Mouse (Mus musculus): Measurements from ENCODE around the gene Wdr66. TPM values are rescaled to one million over a fixed set of nuclear protein-coding genes. Genes with fewer than 3 reads are reported as not detected.
A peak's percentile ranks its signal among the peaks of the same experiment; 100 is the strongest.

Gene Wdr66
- polyA plus RNA-seq, 1 experiment from 2014 or later, result 0.21 TPM

DNA sequence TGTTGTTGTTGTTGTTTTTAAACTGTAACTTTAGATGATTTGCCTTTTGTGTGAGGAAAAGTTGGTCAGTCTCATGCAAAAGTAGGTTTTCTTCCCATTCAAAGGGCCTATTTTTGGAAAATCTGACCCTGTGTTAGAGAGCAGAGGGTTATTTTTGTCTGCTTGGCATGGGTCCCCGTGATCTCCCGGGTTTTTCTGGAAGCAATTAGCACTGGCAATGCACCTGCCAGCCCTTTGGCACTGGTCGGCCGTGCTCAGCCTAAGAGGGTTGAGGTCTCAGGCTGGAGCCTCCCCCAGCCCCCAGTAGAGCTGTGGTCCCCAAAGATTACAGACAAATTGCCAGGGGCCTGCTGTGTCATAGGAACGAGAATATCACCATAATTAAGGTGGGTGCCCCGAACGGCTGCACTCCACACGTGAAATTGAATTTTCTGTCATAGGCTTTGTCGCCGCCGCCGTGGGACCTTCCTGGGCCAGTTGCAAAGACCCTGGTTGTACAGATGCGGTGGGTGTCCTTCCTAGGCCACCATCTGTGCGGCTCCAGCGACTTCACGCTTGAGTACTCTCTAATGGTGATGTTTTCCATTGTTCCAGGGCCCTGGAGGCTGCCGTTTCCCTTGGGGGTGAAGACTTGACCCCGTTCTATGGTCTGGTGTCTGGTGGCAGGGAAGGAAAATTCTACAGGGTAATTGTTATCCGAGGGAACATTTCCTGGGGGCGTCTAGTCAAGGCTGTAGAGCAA lies 50.0 kb downstream of the Wdr66 start:
- 79% methylated on average over 20 of the region's 20 CpGs for WGBS (ENCODE audit: insufficient replicate concordance)
- no peak for DNase-seq
- no peak for ATAC-seq

DNA sequence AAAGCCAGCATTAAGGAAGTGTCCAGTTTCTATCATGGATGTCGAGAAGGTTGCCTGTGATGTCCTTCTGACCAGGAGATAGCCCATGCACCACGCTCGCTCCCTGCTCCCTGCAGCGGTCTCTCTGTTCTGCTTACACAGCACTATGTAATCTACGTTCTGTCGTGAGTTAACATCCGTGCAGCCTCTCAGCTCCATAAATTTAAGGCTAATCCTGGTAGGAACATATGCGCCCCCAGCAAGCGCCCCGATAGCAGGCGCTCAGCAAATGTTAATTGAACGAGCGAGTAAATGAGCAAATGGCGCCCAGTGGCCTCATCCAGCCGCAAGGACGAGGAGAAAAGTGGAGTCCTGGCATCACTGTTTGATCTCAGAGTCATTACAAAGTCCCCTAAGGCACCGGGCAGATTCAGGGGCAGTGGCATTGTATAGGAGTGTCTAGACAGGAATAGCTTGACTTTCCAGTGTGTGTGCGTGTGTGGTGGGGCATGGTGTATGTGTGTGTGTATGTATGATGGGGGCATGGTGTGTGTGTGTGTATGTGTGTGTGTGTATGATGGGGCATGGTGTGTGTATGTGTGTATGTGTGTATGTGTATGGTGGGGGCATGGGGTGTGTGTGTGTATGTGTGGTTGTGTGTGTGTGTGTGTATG lies 55.9 kb downstream of the Wdr66 start:
- H3K4me1 ChIP-seq (ENCODE audit: insufficient read depth), result no peaks in the 10 kb centered on the region
- no peak for ATAC-seq
- 82% methylated on average over 18 of the region's 18 CpGs for WGBS (ENCODE audit: insufficient replicate concordance)
- no peaks in the 10 kb centered on the region for H3K36me3 ChIP-seq (replicated peaks; ENCODE audit: insufficient read depth, low read length)
- TF ChIP-seq CTCF (IDR thresholded peaks at IDR 0.05; ENCODE audit: low read depth), result no peak
- no peak for TF ChIP-seq EP300 (IDR thresholded peaks at IDR 0.05; ENCODE audit: low read depth)
- no peaks in the 10 kb centered on the region for H3K9me3 ChIP-seq (ENCODE audit: low read length)
- H3K9ac ChIP-seq (replicated peaks), result no peak overlapping the region
- H3K4me2 ChIP-seq (ENCODE audit: low read depth, low read length), result no peak overlapping the region
- DNase-seq, result no peak
- H3K27ac ChIP-seq (ENCODE audit: low read depth), result no peak overlapping the region
- H3K4me3 ChIP-seq (ENCODE audit: low read depth, low read length), result no peak overlapping the region
- no peaks in the 10 kb centered on the region for H3K27me3 ChIP-seq (ENCODE audit: insufficient read depth, low read length)

More for the DNA sequence above, 50.0 kb downstream of the Wdr66 start:
- no peak overlapping the region for H3K27ac ChIP-seq (ENCODE audit: low read depth)
- no peaks in the 10 kb centered on the region for H3K27me3 ChIP-seq (ENCODE audit: insufficient read depth, low read length)
- H3K9me3 ChIP-seq (ENCODE audit: low read length), result no peaks in the 10 kb centered on the region
- no peak overlapping the region for H3K4me3 ChIP-seq (ENCODE audit: low read depth, low read length)
- no peaks in the 10 kb centered on the region for H3K4me1 ChIP-seq (ENCODE audit: insufficient read depth)
- no peaks in the 10 kb centered on the region for H3K36me3 ChIP-seq (replicated peaks; ENCODE audit: insufficient read depth, low read length)
- TF ChIP-seq CTCF (IDR thresholded peaks at IDR 0.05; ENCODE audit: low read depth) (no peak), EP300 (IDR thresholded peaks at IDR 0.05; ENCODE audit: low read depth) (no peak)
- H3K4me2 ChIP-seq (ENCODE audit: low read depth, low read length), result no peak overlapping the region
- H3K9ac ChIP-seq (replicated peaks), result no peak overlapping the region

DNA sequence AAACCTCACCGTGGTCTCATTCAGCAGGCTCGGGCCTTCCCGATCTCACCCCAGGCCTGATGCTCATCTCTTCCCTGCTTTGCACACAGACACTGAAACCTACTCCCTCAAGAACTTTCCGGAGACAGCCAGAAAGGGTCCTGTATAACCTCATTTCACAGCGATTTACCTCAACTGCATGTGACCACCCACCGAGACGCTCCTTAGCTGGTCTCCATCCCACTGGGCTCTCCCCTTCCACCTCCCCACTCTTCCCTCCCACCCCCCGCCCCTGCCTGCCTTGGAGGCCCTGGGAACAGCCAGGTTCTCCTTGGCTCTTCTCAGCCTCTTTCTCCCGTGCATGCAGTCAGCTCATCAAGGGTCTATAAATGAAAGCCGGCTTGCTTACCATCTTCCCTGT lies 57.9 kb downstream of the Wdr66 start:
- ATAC-seq, result no peak
- no peak overlapping the region for H3K4me2 ChIP-seq (ENCODE audit: low read depth, low read length)
- H3K27ac ChIP-seq (ENCODE audit: low read depth), result no peak overlapping the region

DNA sequence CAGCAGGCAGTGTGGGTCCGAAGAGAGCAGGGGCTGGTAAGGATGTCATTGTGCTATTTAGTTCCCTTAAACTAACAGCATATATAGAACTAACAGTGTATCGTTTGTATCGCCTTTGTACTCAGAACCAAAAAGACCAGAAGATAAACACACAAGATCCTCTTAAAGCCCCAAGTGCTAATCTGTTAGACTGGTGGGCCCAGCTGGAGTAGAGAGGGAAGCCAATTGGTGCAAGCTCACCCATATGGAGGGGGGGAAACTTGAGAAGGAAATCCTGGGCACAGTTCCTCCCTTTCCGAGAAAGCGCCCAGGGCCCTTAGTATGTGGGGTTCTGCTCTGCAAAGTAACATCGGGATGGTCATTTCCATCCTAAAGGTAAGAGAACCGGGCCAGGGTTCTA lies 58.3 kb downstream of the Wdr66 start:
- Histone ChIP-seq H3K9ac (replicated peaks) (no peak overlapping the region), H3K9me3 (ENCODE audit: low read length) (no peaks in the 10 kb centered on the region), H3K27ac (ENCODE audit: low read depth) (no peak overlapping the region), H3K36me3 (replicated peaks; ENCODE audit: insufficient read depth, low read length) (no peaks in the 10 kb centered on the region), H3K4me1 (ENCODE audit: insufficient read depth) (no peaks in the 10 kb centered on the region), H3K4me2 (ENCODE audit: low read depth, low read length) (no peak overlapping the region), H3K27me3 (ENCODE audit: insufficient read depth, low read length) (no peaks in the 10 kb centered on the region), H3K4me3 (ENCODE audit: low read depth, low read length) (no peak overlapping the region)
- 60% methylated on average over 7 of the region's 7 CpGs for WGBS (ENCODE audit: insufficient replicate concordance)
- no peak for TF ChIP-seq CTCF (IDR thresholded peaks at IDR 0.05; ENCODE audit: low read depth)
- TF ChIP-seq EP300 (IDR thresholded peaks at IDR 0.05; ENCODE audit: low read depth), result no peak
- DNase-seq (no peak), ATAC-seq (no peak)

More for the DNA sequence above, 57.9 kb downstream of the Wdr66 start:
- DNase-seq, result no peak
- no peaks in the 10 kb centered on the region for H3K9me3 ChIP-seq (ENCODE audit: low read length)
- no peak overlapping the region for H3K4me3 ChIP-seq (ENCODE audit: low read depth, low read length)
- no peaks in the 10 kb centered on the region for H3K27me3 ChIP-seq (ENCODE audit: insufficient read depth, low read length)
- 64% methylated on average over 10 of the region's 10 CpGs for WGBS (ENCODE audit: insufficient replicate concordance)
- no peak overlapping the region for H3K9ac ChIP-seq (replicated peaks)
- H3K4me1 ChIP-seq (ENCODE audit: insufficient read depth), result no peaks in the 10 kb centered on the region
- no peak for TF ChIP-seq EP300 (IDR thresholded peaks at IDR 0.05; ENCODE audit: low read depth)
- no peak for TF ChIP-seq CTCF (IDR thresholded peaks at IDR 0.05; ENCODE audit: low read depth)
- H3K36me3 ChIP-seq (replicated peaks; ENCODE audit: insufficient read depth, low read length), result no peaks in the 10 kb centered on the region

DNA sequence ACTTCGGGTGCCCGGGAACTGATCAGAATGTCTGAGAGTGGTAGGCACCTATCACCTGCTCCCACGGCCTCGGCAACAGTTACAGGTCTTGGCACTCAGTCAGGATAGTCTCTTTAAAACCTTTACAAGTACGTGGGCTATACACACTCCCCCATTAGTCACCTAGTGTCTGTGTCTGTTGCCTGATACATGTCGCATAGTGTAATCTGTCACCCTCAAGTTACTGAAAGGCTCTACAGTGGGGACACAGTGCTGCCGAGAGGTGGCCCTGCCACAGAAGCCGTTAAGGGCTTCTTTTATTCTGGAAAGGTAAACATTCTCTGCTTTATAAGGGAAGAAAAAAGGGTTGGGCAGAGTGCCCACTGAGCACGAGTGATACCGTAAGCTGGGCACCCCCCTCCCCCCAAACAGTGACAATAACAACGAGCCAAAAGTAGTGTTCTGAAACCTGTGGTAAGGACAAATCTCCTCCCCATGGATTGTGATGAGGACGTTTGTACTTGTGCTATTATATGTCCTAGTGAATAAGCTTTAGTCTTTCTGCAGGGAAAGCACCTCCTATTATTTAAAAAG lies 61.2 kb downstream of the Wdr66 start:
- 67% methylated on average over 12 of the region's 12 CpGs for WGBS (ENCODE audit: insufficient replicate concordance)
- DNase-seq, result no peak
- Histone ChIP-seq H3K36me3 (replicated peaks; ENCODE audit: insufficient read depth, low read length) (no peaks in the 10 kb centered on the region), H3K4me2 (ENCODE audit: low read depth, low read length) (no peak overlapping the region), H3K4me1 (ENCODE audit: insufficient read depth) (no peaks in the 10 kb centered on the region), H3K27ac (ENCODE audit: low read depth) (no peak overlapping the region; the same call in 1 of the 2 replicates), H3K4me3 (ENCODE audit: low read depth, low read length) (no peak overlapping the region), H3K27me3 (ENCODE audit: insufficient read depth, low read length) (no peaks in the 10 kb centered on the region), H3K9ac (replicated peaks) (no peak overlapping the region), H3K9me3 (ENCODE audit: low read length) (no peaks in the 10 kb centered on the region)
- no peak for ATAC-seq
- no peak for TF ChIP-seq CTCF (IDR thresholded peaks at IDR 0.05; ENCODE audit: low read depth)

DNA sequence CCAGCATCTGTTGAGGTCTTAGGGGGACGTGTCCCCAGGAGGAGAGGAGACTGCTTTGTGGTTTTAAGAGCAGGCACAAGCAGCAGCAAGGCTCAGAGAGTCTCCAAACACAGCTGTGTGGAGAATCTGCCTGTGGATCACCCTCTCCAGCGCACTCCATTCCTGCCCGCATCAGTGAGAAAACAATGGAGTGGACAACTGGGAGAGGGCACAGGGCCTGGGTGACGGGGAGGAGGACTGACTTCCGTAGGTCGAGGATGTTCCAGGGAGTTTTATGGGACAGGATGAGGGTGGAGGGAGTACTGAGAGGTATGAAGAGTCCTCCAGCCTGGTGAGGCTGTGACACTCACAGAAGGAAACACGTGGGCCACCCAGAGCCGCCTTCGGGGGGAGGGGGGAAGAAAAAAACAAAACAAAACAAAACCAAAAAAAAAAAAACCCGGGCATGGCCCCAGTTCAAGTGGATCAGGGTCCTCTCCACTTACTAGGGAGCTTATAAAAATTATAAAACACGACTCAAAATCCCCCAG lies 62.0 kb downstream of the Wdr66 start:
- Histone ChIP-seq H3K4me2 (ENCODE audit: low read depth, low read length) (no peak overlapping the region), H3K9ac (replicated peaks) (no peak overlapping the region), H3K4me1 (ENCODE audit: insufficient read depth) (no peaks in the 10 kb centered on the region), H3K36me3 (replicated peaks; ENCODE audit: insufficient read depth, low read length) (no peaks in the 10 kb centered on the region), H3K4me3 (ENCODE audit: low read depth, low read length) (no peak overlapping the region), H3K27me3 (ENCODE audit: insufficient read depth, low read length) (no peaks in the 10 kb centered on the region), H3K9me3 (ENCODE audit: low read length) (no peaks in the 10 kb centered on the region), H3K27ac (ENCODE audit: low read depth) (peak overlapping the region; percentile 63)
- TF ChIP-seq EP300 (IDR thresholded peaks at IDR 0.05; ENCODE audit: low read depth) (no peak), CTCF (IDR thresholded peaks at IDR 0.05; ENCODE audit: low read depth) (no peak)
- ATAC-seq (peak; percentile 31; the same call in 1 of the 2 replicates), DNase-seq (peak; percentile 26)
- 38% methylated on average over 11 of the region's 11 CpGs for WGBS (ENCODE audit: insufficient replicate concordance)
